Mouse (Mus musculus) cortical plate, adult 2 months (tissue): ENCODE measurements around the gene Kcnma1.

Experiments used
- CTCF ChIP-seq: fragments of 200-500 bp; IDR thresholded peaks from 2 replicates; pipeline ENCODE4 v1.5.1; 2011; ENCODE audit warnings: mild to moderate bottlenecking, control low read depth, low read length; ENCODE audit not compliant: insufficient read depth; ENCODE audit errors: extremely low read depth
- POLR2A ChIP-seq: fragments of 200-500 bp; IDR thresholded peaks from 2 replicates; pipeline ENCODE4 v1.6.1; 2011; ENCODE audit warnings: mild to moderate bottlenecking, low read length, control low read depth; ENCODE audit not compliant: insufficient read depth; ENCODE audit errors: extremely low read depth

GRCm38 (mm10) chr14:24059287-24059686, 45.0 kb upstream of the Kcnma1 start:
- TF ChIP-seq CTCF, result no peak
- TF ChIP-seq POLR2A, result no peak
